Mouse (Mus musculus) hindbrain, embryonic 12.5 days (tissue): ENCODE results near the gene Ush2a. TPM values are rescaled to one million over a fixed set of nuclear protein-coding genes. Genes with fewer than 3 reads are reported as not detected.
A peak's percentile ranks its signal among the peaks of the same experiment; 100 is the strongest.

Experiments used
- ATAC-seq: fragments of 200-750 bp; cut with Nextera tagmentation; 2 replicates; pipeline ENCODE4 v1.8.0; 2017; ENCODE audit warnings: moderate TSS enrichment; ENCODE audit not compliant: low FRiP score
- H3K27ac ChIP-seq: fragments of 300-500 bp; sonication (generic); 2 replicates; pipeline ENCODE4 v1.5.1; 2016; ENCODE audit warnings: mild to moderate bottlenecking
- H3K27me3 ChIP-seq: fragments of 300-500 bp; sonication (generic); 2 replicates; pipeline ENCODE4 v1.6.1; 2016; ENCODE audit warnings: mild to moderate bottlenecking
- H3K36me3 ChIP-seq: fragments of 300-500 bp; sonication (generic); 2 replicates; pipeline ENCODE4 v1.6.1; 2016; ENCODE audit warnings: mild to moderate bottlenecking
- H3K4me1 ChIP-seq: fragments of 300-500 bp; sonication (generic); 2 replicates; pipeline ENCODE4 v1.6.1; 2016
- H3K4me2 ChIP-seq: fragments of 300-500 bp; sonication (generic); replicated peaks from 2 replicates; pipeline ENCODE4 v1.6.1; 2016; ENCODE audit warnings: mild to moderate bottlenecking
- H3K4me3 ChIP-seq: fragments of 300-500 bp; sonication (generic); 2 replicates; pipeline ENCODE4 v1.5.1; 2016; ENCODE audit warnings: mild to moderate bottlenecking
- H3K9ac ChIP-seq: fragments of 300-500 bp; sonication (generic); 2 replicates; pipeline ENCODE4 v1.6.1; 2016; ENCODE audit warnings: mild to moderate bottlenecking, moderate library complexity
- H3K9me3 ChIP-seq: fragments of 300-500 bp; sonication (generic); replicated peaks from 2 replicates; pipeline ENCODE4 v1.6.1; 2016; ENCODE audit warnings: mild to moderate bottlenecking
- WGBS: fragments of 180-500 bp; shearing (Covaris S2); methylation state at CpG from one replicate; pipeline ENCODE4 v1.1.7; 2016; 5-methylcytosine and 5-hydroxymethylcytosine counted together
- polyA plus RNA-seq: library from polyadenylated mRNA; unstranded; fragments of >200 nt; fragmentation: Nextera tagmentation; extraction: Ambion mirVana; gene quantifications from 2 replicates; pipeline ENCODE4 v1.2.1, GENCODE M21; 2016

Gene Ush2a
- polyA plus RNA-seq, 1 experiment from 2014 or later = 0.36 TPM

DNA sequence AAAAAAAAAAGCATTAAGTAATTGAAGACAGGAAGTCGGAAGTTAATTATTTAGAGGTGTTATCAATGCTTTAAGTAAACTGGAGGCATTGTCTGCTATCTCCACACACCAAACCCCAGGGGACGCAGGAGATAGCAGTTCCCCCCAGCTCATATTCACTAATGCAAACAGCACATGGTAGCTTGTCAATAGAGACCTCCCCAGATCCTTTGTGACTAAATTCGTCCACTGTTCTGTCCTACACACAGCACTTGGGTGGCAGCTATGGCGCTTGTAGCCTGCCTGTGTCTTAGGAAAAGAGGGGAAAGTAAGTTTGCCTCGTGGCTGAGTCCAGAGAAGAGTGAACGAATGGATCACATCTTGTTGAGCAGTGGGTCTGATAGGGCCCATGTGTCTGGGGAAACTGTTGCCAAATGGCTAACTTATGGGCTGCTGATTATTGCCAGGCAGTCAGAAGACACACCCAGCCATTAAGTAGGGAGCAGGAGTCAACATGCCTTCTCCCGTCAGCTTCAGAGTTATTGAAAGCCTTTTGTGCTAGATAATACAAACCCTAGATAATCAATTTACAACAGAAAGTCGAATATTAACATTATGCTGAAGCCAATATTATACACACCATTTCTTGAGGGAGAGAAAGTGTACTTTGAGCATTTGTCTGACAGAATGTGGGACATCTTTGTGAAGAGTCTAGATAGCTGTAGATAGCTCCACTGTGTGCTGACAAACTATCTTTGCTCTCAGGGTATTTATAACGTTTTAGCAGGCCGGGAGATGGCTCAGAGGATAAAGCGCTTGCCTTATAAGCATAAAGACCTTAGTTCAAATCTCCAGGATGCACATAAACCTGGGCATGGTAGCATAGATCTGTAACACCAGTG, 568.9 kb downstream of the Ush2a start:
- H3K9me3 ChIP-seq = no peaks in the 10 kb centered on the region
- H3K4me2 ChIP-seq = no peak overlapping the region
- H3K4me3 ChIP-seq = no peak overlapping the region
- WGBS = 57% methylated on average over 11 of the region's 11 CpGs
- no peak overlapping the region for H3K27ac ChIP-seq
- H3K4me1 ChIP-seq = peaks cover 15% of the 10 kb centered on the region
- no peaks in the 10 kb centered on the region for H3K27me3 ChIP-seq
- H3K9ac ChIP-seq = no peak overlapping the region
- H3K36me3 ChIP-seq = no peaks in the 10 kb centered on the region
- ATAC-seq = no peak

GRCm38 (mm10) chr1:188833906-188834305, 572.1 kb downstream of the Ush2a start:
- WGBS = 3% methylated on average over 9 of the region's 9 CpGs
- no peaks in the 10 kb centered on the region for H3K36me3 ChIP-seq
- H3K4me2 ChIP-seq = peak overlapping the region; percentile 11
- H3K27ac ChIP-seq = no peak overlapping the region
- ATAC-seq = no peak
- H3K4me3 ChIP-seq = no peak overlapping the region
- H3K27me3 ChIP-seq = no peaks in the 10 kb centered on the region
- no peak overlapping the region for H3K9ac ChIP-seq
- H3K4me1 ChIP-seq = peaks cover 15% of the 10 kb centered on the region
- no peaks in the 10 kb centered on the region for H3K9me3 ChIP-seq

DNA sequence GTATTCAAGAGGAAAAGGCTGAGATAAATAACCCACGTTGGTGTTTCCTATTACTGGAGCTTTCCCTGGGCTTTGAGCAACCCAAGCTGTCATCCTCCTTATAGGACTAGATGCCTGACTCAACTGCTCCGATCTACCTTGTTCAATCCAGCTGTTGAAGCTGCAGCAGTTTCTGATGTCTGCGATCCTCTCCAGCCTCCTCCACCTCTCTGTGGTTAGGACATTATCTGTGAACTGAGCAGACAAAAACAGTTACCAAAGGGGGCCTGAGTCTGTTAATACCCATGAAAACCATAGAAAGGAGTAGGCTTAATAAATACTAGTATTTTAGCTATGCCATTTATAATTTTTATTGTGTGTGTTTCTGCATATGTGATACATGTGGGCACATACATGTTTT, 572.9 kb downstream of the Ush2a start:
- H3K4me1 ChIP-seq = peaks cover 15% of the 10 kb centered on the region
- no peak overlapping the region for H3K27ac ChIP-seq
- 73% methylated on average over 3 of the region's 3 CpGs for WGBS

GRCm38 (mm10) chr1:188837613-188838295, 575.9 kb downstream of the Ush2a start:
- Histone ChIP-seq H3K4me3 (no peak overlapping the region), H3K36me3 (no peaks in the 10 kb centered on the region), H3K27ac (no peak overlapping the region), H3K4me1 (peaks cover 11% of the 10 kb centered on the region; the same call in 1 of the 2 replicates), H3K4me2 (no peak overlapping the region), H3K9me3 (no peaks in the 10 kb centered on the region), H3K27me3 (no peaks in the 10 kb centered on the region), H3K9ac (no peak overlapping the region)
- ATAC-seq = no peak
- WGBS = 83% methylated on average over 5 of the region's 5 CpGs

More for the DNA sequence above, 572.9 kb downstream of the Ush2a start:
- Histone ChIP-seq H3K9me3 (no peaks in the 10 kb centered on the region), H3K36me3 (no peaks in the 10 kb centered on the region), H3K4me3 (no peak overlapping the region), H3K27me3 (no peaks in the 10 kb centered on the region), H3K9ac (no peak overlapping the region), H3K4me2 (no peak overlapping the region)
- no peak for ATAC-seq

DNA sequence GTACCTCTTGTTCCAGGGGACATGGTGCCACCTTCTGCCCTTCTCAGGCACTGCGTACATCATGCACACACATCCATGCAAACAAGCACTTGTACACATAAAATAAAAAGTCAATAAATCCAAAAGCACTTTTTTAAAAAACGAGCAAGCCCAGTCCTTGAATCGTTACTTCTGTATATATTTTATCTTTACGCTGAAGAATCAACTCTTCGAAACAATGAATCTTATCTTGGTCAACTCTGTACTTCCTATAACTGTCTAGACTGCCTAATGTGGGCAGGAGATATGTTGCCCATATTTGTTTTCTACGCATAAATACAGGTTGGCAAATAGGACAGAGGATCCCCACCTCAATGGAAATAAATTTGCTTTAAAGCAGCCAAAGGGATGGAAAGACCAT, 585.4 kb downstream of the Ush2a start:
- no peak for ATAC-seq
- WGBS = 96% methylated on average over 6 of the region's 6 CpGs
- H3K9me3 ChIP-seq = no peaks in the 10 kb centered on the region

GRCm38 (mm10) chr1:188852776-188853175, 591.0 kb downstream of the Ush2a start:
- Histone ChIP-seq H3K36me3 (no peaks in the 10 kb centered on the region), H3K4me3 (no peak overlapping the region), H3K9ac (no peak overlapping the region), H3K4me1 (no peaks in the 10 kb centered on the region), H3K9me3 (no peaks in the 10 kb centered on the region), H3K4me2 (no peak overlapping the region), H3K27ac (no peak overlapping the region), H3K27me3 (no peaks in the 10 kb centered on the region)
- ATAC-seq = no peak
- WGBS = 78% methylated on average over 5 of the region's 5 CpGs

More for the DNA sequence above, 585.4 kb downstream of the Ush2a start:
- Histone ChIP-seq H3K27ac (no peak overlapping the region), H3K4me2 (no peak overlapping the region), H3K9ac (no peak overlapping the region), H3K36me3 (no peaks in the 10 kb centered on the region), H3K27me3 (no peaks in the 10 kb centered on the region), H3K4me1 (no peaks in the 10 kb centered on the region), H3K4me3 (no peak overlapping the region)

GRCm38 (mm10) chr1:188854240-188854639, 592.4 kb downstream of the Ush2a start:
- no peaks in the 10 kb centered on the region for H3K27me3 ChIP-seq
- H3K4me2 ChIP-seq = no peak overlapping the region
- no peaks in the 10 kb centered on the region for H3K4me1 ChIP-seq
- no peak overlapping the region for H3K9ac ChIP-seq
- H3K4me3 ChIP-seq = no peak overlapping the region
- no peak overlapping the region for H3K27ac ChIP-seq
- no peaks in the 10 kb centered on the region for H3K36me3 ChIP-seq
- ATAC-seq = no peak
- H3K9me3 ChIP-seq = no peaks in the 10 kb centered on the region

- WGBS = 97% methylated on average over 2 of the region's 2 CpGs
Observed at GRCm38 (mm10) chr1:188855034-188855433, 593.2 kb downstream of the Ush2a start.

GRCm38 (mm10) chr1:188859718-188860117, 597.9 kb downstream of the Ush2a start:
- no peak overlapping the region for H3K4me3 ChIP-seq
- H3K9me3 ChIP-seq = no peaks in the 10 kb centered on the region
- 93% methylated on average over 5 of the region's 5 CpGs for WGBS
- H3K9ac ChIP-seq = no peak overlapping the region
- no peak overlapping the region for H3K27ac ChIP-seq
- no peak overlapping the region for H3K4me2 ChIP-seq
- no peaks in the 10 kb centered on the region for H3K36me3 ChIP-seq
- ATAC-seq = no peak
- no peaks in the 10 kb centered on the region for H3K27me3 ChIP-seq
- H3K4me1 ChIP-seq = no peaks in the 10 kb centered on the region

More at GRCm38 (mm10) chr1:188855034-188855433, 593.2 kb downstream of the Ush2a start:
- H3K4me1 ChIP-seq = no peaks in the 10 kb centered on the region
- H3K27ac ChIP-seq = no peak overlapping the region
- H3K4me2 ChIP-seq = no peak overlapping the region
- H3K9me3 ChIP-seq = no peaks in the 10 kb centered on the region
- H3K36me3 ChIP-seq = no peaks in the 10 kb centered on the region
- no peak overlapping the region for H3K4me3 ChIP-seq
- no peak overlapping the region for H3K9ac ChIP-seq
- H3K27me3 ChIP-seq = no peaks in the 10 kb centered on the region
- ATAC-seq = no peak

- no peak overlapping the region for H3K9ac ChIP-seq
- 0 out of 2 replicates have a peak, but pooled peaks cover 4% of the 10 kb centered on the region for H3K4me1 ChIP-seq
- H3K27ac ChIP-seq = no peak overlapping the region
- no peak overlapping the region for H3K4me2 ChIP-seq
- WGBS = 51% methylated on average over 5 of the region's 5 CpGs
- H3K36me3 ChIP-seq = no peaks in the 10 kb centered on the region
- H3K4me3 ChIP-seq = no peak overlapping the region
- H3K9me3 ChIP-seq = no peaks in the 10 kb centered on the region
- no peaks in the 10 kb centered on the region for H3K27me3 ChIP-seq
- ATAC-seq = no peak
Observed at GRCm38 (mm10) chr1:188865881-188866280, 604.1 kb downstream of the Ush2a start.

DNA sequence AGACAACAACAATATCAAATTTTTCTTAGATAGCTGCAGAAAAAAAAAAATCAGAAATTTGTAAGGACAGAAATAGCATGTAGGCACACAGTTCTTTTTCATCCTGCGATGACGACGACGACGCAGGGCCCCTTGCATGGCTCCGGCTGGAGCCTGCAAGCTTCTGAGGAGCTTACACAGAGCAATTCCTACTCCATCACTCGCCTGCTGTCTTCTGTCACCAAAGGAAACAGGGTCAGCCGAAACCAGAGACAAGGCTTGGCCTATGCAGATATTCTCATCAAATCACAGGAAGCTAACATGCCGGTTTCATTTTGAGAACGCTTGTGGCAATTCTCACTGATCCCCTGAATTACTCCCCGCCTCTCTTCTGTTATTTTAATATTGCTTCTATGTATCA, 604.7 kb downstream of the Ush2a start:
- Histone ChIP-seq H3K27me3 (no peaks in the 10 kb centered on the region), H3K4me2 (no peak overlapping the region), H3K9me3 (no peaks in the 10 kb centered on the region), H3K4me3 (no peak overlapping the region), H3K36me3 (no peaks in the 10 kb centered on the region), H3K4me1 (0 out of 2 replicates have a peak, but pooled peaks cover 4% of the 10 kb centered on the region), H3K9ac (no peak overlapping the region), H3K27ac (no peak overlapping the region)
- ATAC-seq = no peak
- WGBS = 67% methylated on average over 11 of the region's 11 CpGs

DNA sequence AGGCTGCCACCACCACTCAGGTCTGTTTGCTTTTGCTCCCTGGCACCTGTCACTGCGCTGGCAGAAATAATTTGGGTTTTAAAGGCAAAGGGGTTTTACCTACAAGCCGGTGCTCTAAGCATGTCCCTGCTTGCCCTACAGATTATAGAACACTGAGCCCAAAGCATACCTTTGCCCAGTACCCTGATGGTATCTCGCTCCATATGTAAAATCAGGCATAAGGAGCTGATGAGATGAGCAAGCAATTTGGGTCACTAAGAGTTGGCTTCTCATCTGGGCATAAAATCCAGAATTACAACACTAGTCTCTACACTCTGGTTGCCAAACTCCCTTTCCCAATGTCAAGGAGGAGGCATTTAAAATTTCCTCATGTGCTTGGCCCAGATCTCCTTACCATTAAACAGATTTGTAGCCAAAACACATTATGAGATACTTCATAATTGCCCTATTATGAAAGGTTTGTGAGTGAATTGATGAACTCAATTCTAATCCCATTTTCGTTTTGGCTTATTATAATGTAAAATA, 616.8 kb downstream of the Ush2a start:
- Histone ChIP-seq H3K4me3 (no peak overlapping the region), H3K36me3 (no peaks in the 10 kb centered on the region), H3K27ac (no peak overlapping the region), H3K9ac (no peak overlapping the region), H3K4me1 (no peaks in the 10 kb centered on the region), H3K9me3 (no peaks in the 10 kb centered on the region), H3K27me3 (no peaks in the 10 kb centered on the region), H3K4me2 (no peak overlapping the region)
- 93% methylated on average over 4 of the region's 4 CpGs for WGBS
- ATAC-seq = no peak
